Mouse (Mus musculus): ENCODE measurements around the gene Lman2l. TPM values are rescaled to one million over a fixed set of nuclear protein-coding genes. Genes with fewer than 3 reads are reported as not detected.

Gene Lman2l
- polyA plus RNA-seq, 1 experiment = 37.9 TPM

DNA sequence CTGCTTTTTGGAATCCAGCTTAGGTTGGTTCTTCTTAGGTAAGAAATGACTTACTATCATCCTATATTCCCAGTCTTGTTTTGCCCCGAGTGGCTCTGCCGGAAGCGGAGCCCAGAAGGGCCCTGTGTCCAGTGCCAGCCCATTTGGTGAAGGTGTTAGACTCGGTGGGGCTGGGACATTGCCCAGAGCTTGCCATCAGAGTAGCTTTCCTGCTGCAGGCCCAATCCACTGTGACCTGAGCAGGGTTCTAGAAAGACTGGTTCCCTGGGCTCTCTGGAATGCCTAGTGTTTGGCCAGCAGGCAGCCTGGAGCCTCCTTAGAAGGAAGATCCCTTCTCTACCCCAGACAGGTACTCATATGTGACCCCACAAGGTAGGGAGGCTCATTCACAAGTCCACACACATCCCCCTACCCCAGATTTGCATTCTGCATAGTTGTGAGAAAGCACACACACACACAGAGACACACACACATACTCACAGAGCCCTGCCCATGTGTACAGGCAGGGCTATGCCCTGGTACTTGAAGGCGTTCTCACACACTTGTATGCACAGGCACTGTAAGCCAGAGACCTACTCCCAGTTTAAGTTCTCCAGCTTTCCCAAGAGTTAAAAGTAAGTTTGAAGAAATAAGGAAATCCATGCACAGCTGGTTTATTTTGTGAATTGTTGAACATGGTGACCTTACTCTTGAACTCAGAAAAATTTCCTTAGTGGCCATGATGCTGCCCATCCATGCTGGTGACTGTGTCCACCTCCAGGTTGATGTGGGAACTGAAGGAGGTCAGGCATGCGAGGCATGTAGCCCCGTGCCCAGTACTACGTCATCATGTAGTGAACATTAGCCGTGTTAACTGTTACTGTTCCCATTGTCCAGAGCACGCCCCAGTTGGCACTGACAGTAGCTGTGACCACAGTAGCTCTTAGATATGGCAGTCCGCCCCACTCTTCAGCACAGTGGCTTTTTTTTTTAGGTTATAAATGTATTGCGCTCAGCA is 35.1 kb upstream of the Lman2l start:
- TF ChIP-seq CTCF (IDR thresholded peaks at IDR 0.05; ENCODE audit: borderline replicate concordance, insufficient read depth, low read depth, low read length) (no peak), POLR2A (IDR thresholded peaks at IDR 0.05; ENCODE audit: borderline replicate concordance, insufficient read depth, low read length) (no peak)
- H3K27me3 ChIP-seq (ENCODE audit: control insufficient read depth, insufficient read depth, low read length) = no peaks in the 10 kb centered on the region
- 47% methylated on average over 12 of the region's 12 CpGs for WGBS
- peak overlapping the region; percentile 38; the same call in 1 of the 2 replicates for H3K27ac ChIP-seq (ENCODE audit: insufficient read depth, low read length)
- H3K4me3 ChIP-seq (replicated peaks; ENCODE audit: insufficient read depth, low read depth, low read length) = no peak overlapping the region
- H3K4me1 ChIP-seq (ENCODE audit: control insufficient read depth, insufficient read depth, low read length) = peaks cover 55% of the 10 kb centered on the region
- peak; percentile 64 to 75 for DNase-seq

DNA sequence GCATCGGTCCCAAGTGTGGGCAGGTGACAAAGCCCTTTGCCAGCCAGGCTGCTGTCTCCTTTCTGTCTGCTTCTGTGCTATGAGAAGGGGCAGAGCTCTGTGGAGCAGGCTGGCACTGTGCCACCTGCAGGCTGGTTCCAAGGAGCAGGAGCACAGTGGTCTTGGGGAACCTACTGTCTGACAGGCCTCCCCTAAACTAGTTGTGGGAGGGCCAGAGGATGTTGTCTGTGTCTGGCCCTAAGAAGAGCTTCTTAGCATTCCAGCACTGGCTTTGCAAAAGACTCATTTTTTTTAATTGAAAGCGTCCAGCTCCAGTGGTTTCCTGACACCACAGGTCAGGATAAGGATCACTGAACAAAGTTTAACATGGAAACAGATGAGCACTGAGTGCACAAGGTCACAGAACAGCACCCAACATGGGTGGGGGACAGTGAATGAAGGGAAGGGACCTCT is 33.3 kb upstream of the Lman2l start:
- DNase-seq = peak in 1 of 2 experiments; percentile 59
- Histone ChIP-seq H3K27me3 (ENCODE audit: control insufficient read depth, insufficient read depth, low read length) (no peaks in the 10 kb centered on the region), H3K4me1 (ENCODE audit: control insufficient read depth, insufficient read depth, low read length) (peaks cover 51% of the 10 kb centered on the region), H3K27ac (ENCODE audit: insufficient read depth, low read length) (no peak overlapping the region), H3K4me3 (replicated peaks; ENCODE audit: insufficient read depth, low read depth, low read length) (no peak overlapping the region)
- no peak for TF ChIP-seq POLR2A (IDR thresholded peaks at IDR 0.05; ENCODE audit: borderline replicate concordance, insufficient read depth, low read length)
- TF ChIP-seq CTCF (IDR thresholded peaks at IDR 0.05; ENCODE audit: borderline replicate concordance, insufficient read depth, low read depth, low read length) = no peak
- WGBS = 13% methylated on average over 2 of the region's 2 CpGs

DNA sequence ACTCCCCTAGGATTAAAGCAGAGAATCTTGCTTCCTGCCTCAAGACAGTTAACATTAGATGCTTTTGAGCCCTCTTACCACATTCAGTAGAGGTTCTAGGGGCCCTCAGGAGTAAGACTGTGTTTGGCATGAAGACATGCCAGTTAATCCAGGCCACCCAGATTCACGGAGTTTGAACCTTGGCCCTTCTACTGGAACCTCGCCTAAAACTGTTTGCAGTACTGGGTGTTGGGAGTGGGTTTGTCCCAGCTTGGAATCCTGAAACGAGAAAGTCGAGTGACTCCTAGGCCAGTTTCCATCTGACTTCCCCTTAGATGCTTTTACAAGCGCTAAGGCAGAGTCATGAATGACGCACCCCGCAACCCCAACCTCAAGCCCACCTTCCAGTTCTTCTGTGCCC is 31.4 kb upstream of the Lman2l start:
- H3K4me3 ChIP-seq (replicated peaks; ENCODE audit: insufficient read depth, low read depth, low read length) = peak overlapping the region; percentile 88
- H3K4me1 ChIP-seq (ENCODE audit: control insufficient read depth, insufficient read depth, low read length) = peaks cover 46% of the 10 kb centered on the region
- DNase-seq = no peak
- 61% methylated on average over 7 of the region's 7 CpGs for WGBS
- TF ChIP-seq POLR2A (IDR thresholded peaks at IDR 0.05; ENCODE audit: borderline replicate concordance, insufficient read depth, low read length) (no peak), CTCF (IDR thresholded peaks at IDR 0.05; ENCODE audit: borderline replicate concordance, insufficient read depth, low read depth, low read length) (no peak)
- H3K27me3 ChIP-seq (ENCODE audit: control insufficient read depth, insufficient read depth, low read length) = no peaks in the 10 kb centered on the region
- no peak overlapping the region for H3K27ac ChIP-seq (ENCODE audit: insufficient read depth, low read length)

DNA sequence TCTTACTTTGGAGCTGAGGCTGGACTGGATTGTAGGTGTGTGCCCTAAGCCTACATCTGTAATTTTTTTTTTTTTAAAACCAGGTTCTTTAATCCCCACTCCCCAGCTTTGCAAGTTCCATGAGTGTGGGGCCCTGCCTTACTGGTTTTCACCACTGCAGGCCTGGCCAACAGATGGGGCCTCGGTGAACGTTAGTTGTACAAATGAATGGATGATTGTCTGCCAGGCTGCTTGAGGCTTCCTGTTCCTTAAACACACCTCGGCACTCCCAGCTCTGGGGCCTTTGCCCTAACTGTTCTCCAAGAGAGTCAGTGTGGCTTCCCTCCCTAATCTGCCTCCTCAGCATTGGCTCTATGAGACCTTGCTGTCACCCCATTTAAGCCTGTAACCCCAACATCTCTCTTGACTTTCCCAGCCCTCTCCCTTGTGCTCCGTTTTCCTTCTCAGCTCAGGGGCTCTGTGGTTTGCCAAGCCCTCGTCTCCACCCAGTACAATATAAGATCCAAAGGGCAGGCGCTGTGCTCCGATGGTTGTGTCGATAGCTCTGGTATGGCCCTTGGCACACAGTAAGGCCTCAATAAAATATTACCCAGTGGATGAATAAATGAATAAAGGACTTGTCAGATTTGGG is 30.5 kb upstream of the Lman2l start:
- TF ChIP-seq POLR2A (IDR thresholded peaks at IDR 0.05; ENCODE audit: borderline replicate concordance, insufficient read depth, low read length) = no peak
- TF ChIP-seq CTCF (IDR thresholded peaks at IDR 0.05; ENCODE audit: borderline replicate concordance, insufficient read depth, low read depth, low read length) = no peak
- Histone ChIP-seq H3K27ac (ENCODE audit: insufficient read depth, low read length) (peak overlapping the region; percentile 67), H3K27me3 (ENCODE audit: control insufficient read depth, insufficient read depth, low read length) (no peaks in the 10 kb centered on the region), H3K4me1 (ENCODE audit: control insufficient read depth, insufficient read depth, low read length) (peaks cover 39% of the 10 kb centered on the region), H3K4me3 (replicated peaks; ENCODE audit: insufficient read depth, low read depth, low read length) (peak overlapping the region; percentile 88)
- peak in 1 of 2 experiments; percentile 46 for DNase-seq
- WGBS = 6% methylated on average over 8 of the region's 8 CpGs

DNA sequence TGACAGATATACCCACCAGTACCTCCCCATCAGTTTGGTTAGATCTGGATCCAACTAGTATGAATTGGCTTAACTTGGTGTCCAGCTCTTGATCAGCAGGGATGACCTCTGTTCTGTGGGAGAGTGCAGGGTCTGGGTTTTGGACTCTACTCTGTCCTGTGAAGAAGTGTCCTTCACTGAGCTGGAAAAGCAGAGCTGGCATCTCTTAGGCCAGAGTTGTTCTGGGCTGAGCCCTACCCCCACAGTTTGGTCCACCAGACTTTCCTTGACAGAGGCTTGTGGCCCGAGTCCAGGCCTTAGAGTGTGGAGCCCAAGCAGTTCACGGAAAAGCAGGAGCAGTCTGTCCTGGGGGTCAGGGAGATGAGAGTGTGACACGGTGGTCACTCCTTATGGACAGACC is 29.6 kb upstream of the Lman2l start:
- H3K4me1 ChIP-seq (ENCODE audit: control insufficient read depth, insufficient read depth, low read length) = peaks cover 36% of the 10 kb centered on the region
- DNase-seq = peak in 1 of 2 experiments; percentile 53
- H3K27ac ChIP-seq (ENCODE audit: insufficient read depth, low read length) = no peak overlapping the region
- no peaks in the 10 kb centered on the region for H3K27me3 ChIP-seq (ENCODE audit: control insufficient read depth, insufficient read depth, low read length)
- TF ChIP-seq POLR2A (IDR thresholded peaks at IDR 0.05; ENCODE audit: borderline replicate concordance, insufficient read depth, low read length) (no peak), CTCF (IDR thresholded peaks at IDR 0.05; ENCODE audit: borderline replicate concordance, insufficient read depth, low read depth, low read length) (no peak)
- H3K4me3 ChIP-seq (replicated peaks; ENCODE audit: insufficient read depth, low read depth, low read length) = peak overlapping the region; percentile 88
- 7% methylated on average over 3 of the region's 3 CpGs for WGBS

DNA sequence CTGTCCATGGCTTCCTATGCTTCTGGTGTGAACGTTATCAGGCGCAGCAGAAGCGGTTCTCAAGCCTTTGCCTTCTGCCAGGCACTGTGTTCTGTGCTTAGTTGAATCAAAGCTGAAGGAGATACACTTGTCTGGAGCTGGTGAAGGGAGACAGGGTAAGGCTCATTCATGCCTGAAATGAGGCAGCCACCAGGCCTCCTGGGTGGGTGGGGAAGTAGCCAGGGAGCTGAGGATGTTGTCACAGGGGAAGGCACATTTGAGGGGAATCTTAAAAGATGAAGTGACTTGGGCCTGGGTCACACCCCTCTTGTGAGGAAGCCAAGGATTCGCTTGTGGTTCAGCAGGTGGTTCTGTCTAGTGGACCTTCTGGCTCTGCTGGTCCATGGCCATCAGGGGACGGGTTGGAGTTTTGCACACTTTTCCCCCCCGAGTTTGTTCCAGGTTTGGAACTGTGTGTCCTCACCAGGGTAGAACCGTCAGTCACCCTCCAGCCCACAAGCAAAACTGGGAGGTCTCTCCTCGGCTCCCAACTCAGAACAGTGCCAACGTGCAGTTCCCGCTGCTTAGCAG is 28.2 kb upstream of the Lman2l start:
- H3K27ac ChIP-seq (ENCODE audit: insufficient read depth, low read length) = peak overlapping the region; percentile 61
- H3K27me3 ChIP-seq (ENCODE audit: control insufficient read depth, insufficient read depth, low read length) = no peaks in the 10 kb centered on the region
- H3K4me1 ChIP-seq (ENCODE audit: control insufficient read depth, insufficient read depth, low read length) = peaks cover 24% of the 10 kb centered on the region
- DNase-seq = peak in 1 of 2 experiments; percentile 56
- WGBS = 11% methylated on average over 10 of the region's 10 CpGs
- TF ChIP-seq POLR2A (IDR thresholded peaks at IDR 0.05; ENCODE audit: borderline replicate concordance, insufficient read depth, low read length) (no peak), CTCF (IDR thresholded peaks at IDR 0.05; ENCODE audit: borderline replicate concordance, insufficient read depth, low read depth, low read length) (no peak)
- H3K4me3 ChIP-seq (replicated peaks; ENCODE audit: insufficient read depth, low read depth, low read length) = peak overlapping the region; percentile 88

DNA sequence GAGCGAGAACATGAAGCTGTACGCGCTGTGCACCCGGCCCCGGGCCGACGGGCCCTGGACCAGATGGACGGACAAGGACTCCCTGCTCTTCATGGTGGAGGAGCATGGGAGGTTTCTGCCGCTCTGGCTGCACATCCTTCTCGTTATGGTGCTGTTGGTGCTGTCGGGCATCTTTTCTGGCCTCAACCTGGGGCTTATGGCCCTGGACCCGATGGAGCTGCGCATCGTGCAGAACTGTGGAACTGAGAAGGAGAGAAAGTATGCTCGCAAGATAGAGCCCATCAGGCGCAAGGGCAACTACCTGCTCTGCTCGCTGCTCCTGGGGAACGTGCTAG is 27.0 kb upstream of the Lman2l start:
- Histone ChIP-seq H3K27ac (ENCODE audit: insufficient read depth, low read length) (peak overlapping the region; percentile 52; the same call in 1 of the 2 replicates), H3K4me3 (replicated peaks; ENCODE audit: insufficient read depth, low read depth, low read length) (peak overlapping the region; percentile 88), H3K4me1 (ENCODE audit: control insufficient read depth, insufficient read depth, low read length) (peaks cover 12% of the 10 kb centered on the region; the same call in 1 of the 2 replicates), H3K27me3 (ENCODE audit: control insufficient read depth, insufficient read depth, low read length) (no peaks in the 10 kb centered on the region)
- DNase-seq = no peak
- WGBS = 3% methylated on average over 18 of the region's 18 CpGs
- TF ChIP-seq POLR2A (IDR thresholded peaks at IDR 0.05; ENCODE audit: borderline replicate concordance, insufficient read depth, low read length) (no peak), CTCF (IDR thresholded peaks at IDR 0.05; ENCODE audit: borderline replicate concordance, insufficient read depth, low read depth, low read length) (no peak)
